Mouse (Mus musculus) liver, embryonic 14.5 days (tissue): Measurements from ENCODE around the gene Polr2f. TPM values are rescaled to one million over a fixed set of nuclear protein-coding genes. Genes with fewer than 3 reads are reported as not detected.

Experiments
- ATAC-seq: fragments of 200-750 bp; cut with Nextera tagmentation; 2 replicates; pipeline ENCODE4 v1.8.0; 2017; ENCODE audit warnings: moderate number of reproducible peaks, mild to moderate bottlenecking, moderate library complexity; ENCODE audit not compliant: insufficient read depth
- DNase-seq, 3 experiments: peaks; one replicate each; pipeline ENCODE4 v3.0.0-alpha.2; 2012 to 2013; ENCODE audit warnings: low read depth in 3 of 3, low spot score in 3 of 3
- H3K27ac ChIP-seq: fragments of 300-500 bp; sonication (generic); 2 replicates; pipeline ENCODE4 v1.5.1; 2014; ENCODE audit warnings: moderate library complexity, mild to moderate bottlenecking, control low read depth, inconsistent platforms
- H3K27me3 ChIP-seq: fragments of 300-500 bp; sonication (generic); 2 replicates; pipeline ENCODE4 v1.6.1; 2014; ENCODE audit warnings: mild to moderate bottlenecking, low read length, moderate library complexity; ENCODE audit not compliant: control insufficient read depth, insufficient read depth
- H3K36me3 ChIP-seq: fragments of 300-500 bp; sonication (generic); replicated peaks from 2 replicates; pipeline ENCODE4 v1.6.1; 2014; ENCODE audit warnings: low read depth; ENCODE audit not compliant: control insufficient read depth, insufficient read depth
- H3K4me1 ChIP-seq, 2 experiments: fragments of 200-500 bp in 1 of 2; fragments of 300-500 bp in 1 of 2; sonication (generic) in 1 of 2; replicated peaks; 2 replicates each; pipeline ENCODE4 v1.6.1; 2012 to 2014; ENCODE audit warnings: antibody characterized with exemption in 1 of 2, inconsistent platforms in 1 of 2, low read length in 1 of 2; ENCODE audit not compliant: control insufficient read depth in 2 of 2, insufficient read depth in 2 of 2
- H3K4me2 ChIP-seq: fragments of 300-500 bp; sonication (generic); 2 replicates; pipeline ENCODE4 v1.6.1; 2014; ENCODE audit warnings: low read depth, mild to moderate bottlenecking, control low read depth, moderate library complexity
- H3K4me3 ChIP-seq, 2 experiments: fragments of 200-500 bp in 1 of 2; fragments of 300-500 bp in 1 of 2; sonication (generic) in 1 of 2; 2 replicates each; pipeline ENCODE4 v1.5.1; 2012 to 2014; ENCODE audit warnings: low read depth in 2 of 2, low read length in 2 of 2, mild to moderate bottlenecking in 2 of 2, control low read depth in 1 of 2, inconsistent platforms in 1 of 2, moderate library complexity in 1 of 2; ENCODE audit not compliant: insufficient read depth in 1 of 2
- H3K9ac ChIP-seq: fragments of 300-500 bp; sonication (generic); replicated peaks from 2 replicates; pipeline ENCODE4 v1.6.1; 2014; ENCODE audit warnings: mild to moderate bottlenecking, control low read depth, moderate library complexity
- H3K9me3 ChIP-seq: fragments of 300-500 bp; sonication (generic); 2 replicates; pipeline ENCODE4 v1.6.1; 2016; ENCODE audit warnings: low read length, mixed read lengths; ENCODE audit not compliant: control insufficient read depth
- CTCF ChIP-seq: IDR thresholded peaks from 2 replicates; pipeline ENCODE4 v1.5.1; 2016; ENCODE audit warnings: antibody characterized with exemption, low read depth, control low read depth
- EP300 ChIP-seq: IDR thresholded peaks from 2 replicates; pipeline ENCODE4 v1.6.1; 2016; ENCODE audit warnings: antibody characterized with exemption, low read depth
- WGBS: fragments of 180-500 bp; shearing (Covaris S2); extraction: QIAGEN DNeasy Blood & Tissue Kit; methylation state at CpG from one replicate; pipeline ENCODE4 v1.1.7; 2014; ENCODE audit not compliant: insufficient replicate concordance; 5-methylcytosine and 5-hydroxymethylcytosine counted together
- polyA plus RNA-seq, 2 experiments: library from polyadenylated mRNA; depleted of rRNA in 1 of 2; stranded (reverse) in 1 of 2; unstranded in 1 of 2; fragments of >200 nt; fragmentation: Nextera tagmentation in 1 of 2; extraction: Ambion mirVana in 1 of 2; gene quantifications; 2 replicates each; pipeline versions ENCODE4 v1.2.1 to v1.2.3; 2012 to 2014

Gene Polr2f
- polyA plus RNA-seq, 2 experiments: 112 to 183 TPM

GRCm38 (mm10) chr15:79131442-79131841 lies 9.4 kb upstream of the Polr2f start:
- H3K27ac ChIP-seq: no peak overlapping the region
- no peak for ATAC-seq

GRCm38 (mm10) chr15:79133191-79133661 lies 7.6 kb upstream of the Polr2f start:
- 70% methylated on average over 6 of the region's 6 CpGs for WGBS
- H3K36me3 ChIP-seq: no peaks in the 10 kb centered on the region
- H3K4me2 ChIP-seq: no peak overlapping the region
- TF ChIP-seq EP300 (no peak), CTCF (no peak)
- DNase-seq (no peak), ATAC-seq (no peak)
- no peak overlapping the region for H3K4me3 ChIP-seq
- H3K27me3 ChIP-seq: no peaks in the 10 kb centered on the region
- H3K9ac ChIP-seq: no peak overlapping the region
- H3K4me1 ChIP-seq: no peaks in the 10 kb centered on the region
- H3K27ac ChIP-seq: no peak overlapping the region
- no peaks in the 10 kb centered on the region for H3K9me3 ChIP-seq

More at GRCm38 (mm10) chr15:79131442-79131841, 9.4 kb upstream of the Polr2f start:
- H3K4me1 ChIP-seq: no peaks in the 10 kb centered on the region
- TF ChIP-seq EP300 (no peak), CTCF (no peak)
- H3K27me3 ChIP-seq: no peaks in the 10 kb centered on the region
- H3K9me3 ChIP-seq: no peaks in the 10 kb centered on the region
- no peak for DNase-seq
- H3K4me2 ChIP-seq: no peak overlapping the region
- no peak overlapping the region for H3K9ac ChIP-seq
- H3K36me3 ChIP-seq: no peaks in the 10 kb centered on the region
- H3K4me3 ChIP-seq: no peak overlapping the region
- WGBS: 75% methylated on average over 7 of the region's 7 CpGs

DNA sequence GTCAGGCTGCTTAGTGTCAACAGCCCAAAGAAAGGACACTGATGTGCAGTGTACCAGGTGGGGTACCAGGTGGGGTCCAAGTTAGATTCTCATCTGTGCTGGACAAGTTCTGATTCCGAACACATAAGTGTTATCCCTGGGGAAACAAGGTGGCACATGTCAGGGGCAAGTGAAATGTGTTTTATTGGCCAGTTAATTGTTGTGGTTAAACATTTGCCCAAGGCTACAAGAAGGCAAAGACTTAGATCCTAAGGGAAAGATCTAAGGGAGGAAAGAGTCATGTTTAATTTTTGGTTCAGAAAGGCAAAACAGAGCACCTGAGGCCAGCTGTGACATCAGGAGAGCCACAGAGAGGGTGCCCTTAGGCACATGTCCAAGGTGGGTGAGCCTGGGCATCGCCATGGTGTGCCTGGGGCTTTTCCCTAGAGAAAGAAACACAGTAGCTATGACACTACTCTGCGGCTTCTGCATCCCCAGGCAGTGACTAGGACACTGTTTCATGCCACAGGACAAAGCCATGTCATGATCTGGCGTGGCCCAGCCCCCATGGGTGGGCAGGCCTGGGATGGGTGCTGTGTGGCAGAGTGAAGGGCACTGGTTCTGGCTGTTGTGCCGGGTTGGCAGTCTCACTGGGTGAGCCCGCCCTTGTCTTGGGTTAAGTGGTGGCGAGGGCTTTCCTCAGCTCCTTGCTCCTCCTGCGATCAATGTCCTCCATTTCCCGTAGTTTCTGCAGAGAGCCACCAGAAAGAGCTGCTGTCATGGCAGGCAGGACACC lies 6.1 kb upstream of the Polr2f start:
- Histone ChIP-seq H3K36me3 (no peaks in the 10 kb centered on the region), H3K4me1 (no peaks in the 10 kb centered on the region), H3K9ac (no peak overlapping the region), H3K9me3 (no peaks in the 10 kb centered on the region), H3K4me3 (no peak overlapping the region), H3K27me3 (no peaks in the 10 kb centered on the region), H3K27ac (no peak overlapping the region), H3K4me2 (no peak overlapping the region)
- ATAC-seq: no peak
- WGBS: 62% methylated on average over 9 of the region's 9 CpGs
- TF ChIP-seq EP300: no peak
- TF ChIP-seq CTCF: no peak
- no peak for DNase-seq

DNA sequence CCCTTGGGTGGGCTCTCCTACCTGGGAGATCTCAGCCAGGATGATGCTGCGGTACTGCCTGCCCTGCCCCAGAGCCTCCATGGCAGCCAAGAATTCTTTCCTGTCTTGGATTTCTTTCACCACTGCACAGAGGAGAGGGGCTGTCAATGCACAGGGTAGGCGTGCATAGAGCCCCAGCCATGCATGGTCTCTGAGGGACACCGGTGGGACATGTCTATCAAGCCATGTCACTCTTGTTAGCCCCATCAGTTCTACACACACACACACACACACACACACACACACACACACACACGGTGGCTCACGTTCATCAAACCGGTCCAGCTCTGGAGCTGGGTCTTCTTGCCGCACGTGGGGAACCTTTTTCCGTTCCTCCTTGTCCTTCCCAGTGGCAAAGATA lies 5.5 kb upstream of the Polr2f start:
- Histone ChIP-seq H3K27me3 (peaks cover 2% of the 10 kb centered on the region), H3K4me3 (no peak overlapping the region), H3K27ac (no peak overlapping the region), H3K36me3 (no peaks in the 10 kb centered on the region), H3K9ac (no peak overlapping the region), H3K4me2 (no peak overlapping the region), H3K9me3 (no peaks in the 10 kb centered on the region), H3K4me1 (peaks cover 0 to under 1% of the 10 kb centered on the region in 2 experiments; a peak in 1 of 4 replicates)
- no peak for ATAC-seq
- DNase-seq: no peak
- 72% methylated on average over 9 of the region's 9 CpGs for WGBS
- TF ChIP-seq EP300 (no peak), CTCF (no peak)

GRCm38 (mm10) chr15:79135783-79136575 lies 4.8 kb upstream of the Polr2f start:
- peaks cover 2% of the 10 kb centered on the region for H3K27me3 ChIP-seq
- H3K4me3 ChIP-seq: no peak overlapping the region
- ATAC-seq: no peak
- TF ChIP-seq CTCF: no peak
- no peak for TF ChIP-seq EP300
- WGBS: 61% methylated on average over 11 of the region's 11 CpGs
- no peaks in the 10 kb centered on the region for H3K36me3 ChIP-seq
- no peak overlapping the region for H3K27ac ChIP-seq
- no peak overlapping the region for H3K4me2 ChIP-seq
- no peaks in the 10 kb centered on the region for H3K9me3 ChIP-seq
- no peak overlapping the region for H3K9ac ChIP-seq
- DNase-seq: no peak
- peaks cover 0 to 6% of the 10 kb centered on the region in 2 experiments; a peak in 1 of 4 replicates for H3K4me1 ChIP-seq
